Mouse (Mus musculus) cerebellum, adult 9-11 months (tissue): ENCODE data around the gene Cd81.

Experiments
- DNase-seq: peaks from one replicate; pipeline ENCODE4 v3.0.0; 2022

The Cd81 gene

GRCm38 (mm10) chr7:143049841-143050816 is 2.4 kb upstream of the Cd81 start:
- peak; percentile 29 for DNase-seq

- DNase-seq, result no peak
Measured at GRCm38 (mm10) chr7:143051316-143051715, 1.2 kb upstream of the Cd81 start.

- DNase-seq, result peak; percentile 72
Measured at GRCm38 (mm10) chr7:143053008-143053899, 715 bp downstream of the Cd81 start.

- DNase-seq, result peak; percentile 31
Measured at GRCm38 (mm10) chr7:143053961-143054611, 1.5 kb downstream of the Cd81 start.

- peak; percentile 24 for DNase-seq
Measured at GRCm38 (mm10) chr7:143054612-143054965, 2.0 kb downstream of the Cd81 start.

GRCm38 (mm10) chr7:143055001-143055400 is 2.5 kb downstream of the Cd81 start:
- no peak for DNase-seq

GRCm38 (mm10) chr7:143055499-143056186 is 3.1 kb downstream of the Cd81 start:
- peak; percentile 30 for DNase-seq

- DNase-seq, result no peak
Measured at GRCm38 (mm10) chr7:143057023-143057422, 4.5 kb downstream of the Cd81 start.

GRCm38 (mm10) chr7:143057667-143058220 is 5.2 kb downstream of the Cd81 start:
- DNase-seq, result no peak

GRCm38 (mm10) chr7:143058221-143058697 is 5.7 kb downstream of the Cd81 start:
- DNase-seq, result peak; percentile 28

GRCm38 (mm10) chr7:143059202-143059870 is 6.8 kb downstream of the Cd81 start:
- DNase-seq, result peak; percentile 77

- no peak for DNase-seq
Measured at GRCm38 (mm10) chr7:143062704-143063103, 10.2 kb downstream of the Cd81 start.

- peak; percentile 59 for DNase-seq
Measured at GRCm38 (mm10) chr7:143064226-143064625, 11.7 kb downstream of the Cd81 start.

- no peak for DNase-seq
Measured at GRCm38 (mm10) chr7:143065692-143066091, 13.2 kb downstream of the Cd81 start.

GRCm38 (mm10) chr7:143067469-143067868 is 14.9 kb downstream of the Cd81 start:
- DNase-seq, result peak; percentile 64

GRCm38 (mm10) chr7:143067897-143068296 is 15.4 kb downstream of the Cd81 start:
- DNase-seq, result peak; percentile 67

GRCm38 (mm10) chr7:143068316-143068881 is 15.9 kb downstream of the Cd81 start:
- DNase-seq, result no peak

- DNase-seq, result peak; percentile 100
Measured at GRCm38 (mm10) chr7:143068882-143069591, 16.5 kb downstream of the Cd81 start, which contains the start of gene Tssc4. Tssc4 (plus strand) TSS chr7:143069249.

GRCm38 (mm10) chr7:143069751-143070400 is 17.3 kb downstream of the Cd81 start:
- peak; percentile 77 for DNase-seq
